Mouse (Mus musculus) adrenal gland, adult 8-10 months (tissue): ENCODE results near the gene Exo5. TPM values are rescaled to one million over a fixed set of nuclear protein-coding genes. Genes with fewer than 3 reads are reported as not detected.
A peak's percentile ranks its signal among the peaks of the same experiment; 100 is the strongest.

Experiments used
- DNase-seq: peaks from one replicate; pipeline ENCODE4 v3.0.0; 2022
- total RNA-seq, 4 experiments: library from RNA; stranded (reverse); gene quantifications; 2 replicates each; pipeline ENCODE4 v1.2.4; 2022

Exo5 gene
- total RNA-seq, 4 experiments from 2014 or later = 7.9 to 13.4 (median 10.7) TPM

DNA sequence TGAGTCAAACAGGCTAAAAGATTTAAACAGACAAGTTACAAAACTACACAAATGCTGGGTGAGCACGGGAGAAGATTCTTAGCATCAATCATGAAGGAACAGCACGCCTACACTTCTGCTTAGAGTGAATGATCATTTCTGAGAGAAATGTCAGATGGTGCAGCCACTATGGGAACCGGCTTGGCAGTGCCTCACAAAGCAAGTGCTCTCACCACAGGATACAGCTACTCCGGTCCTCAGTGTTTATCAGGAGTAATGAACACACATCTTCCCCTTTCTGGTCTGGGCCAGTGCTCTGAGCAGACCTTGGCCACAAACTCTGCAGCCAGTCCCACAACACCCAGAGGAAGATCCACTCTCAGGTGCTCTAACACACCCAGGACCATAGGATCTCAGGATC is 20.3 kb downstream of the Exo5 start:
- DNase-seq = no peak

DNA sequence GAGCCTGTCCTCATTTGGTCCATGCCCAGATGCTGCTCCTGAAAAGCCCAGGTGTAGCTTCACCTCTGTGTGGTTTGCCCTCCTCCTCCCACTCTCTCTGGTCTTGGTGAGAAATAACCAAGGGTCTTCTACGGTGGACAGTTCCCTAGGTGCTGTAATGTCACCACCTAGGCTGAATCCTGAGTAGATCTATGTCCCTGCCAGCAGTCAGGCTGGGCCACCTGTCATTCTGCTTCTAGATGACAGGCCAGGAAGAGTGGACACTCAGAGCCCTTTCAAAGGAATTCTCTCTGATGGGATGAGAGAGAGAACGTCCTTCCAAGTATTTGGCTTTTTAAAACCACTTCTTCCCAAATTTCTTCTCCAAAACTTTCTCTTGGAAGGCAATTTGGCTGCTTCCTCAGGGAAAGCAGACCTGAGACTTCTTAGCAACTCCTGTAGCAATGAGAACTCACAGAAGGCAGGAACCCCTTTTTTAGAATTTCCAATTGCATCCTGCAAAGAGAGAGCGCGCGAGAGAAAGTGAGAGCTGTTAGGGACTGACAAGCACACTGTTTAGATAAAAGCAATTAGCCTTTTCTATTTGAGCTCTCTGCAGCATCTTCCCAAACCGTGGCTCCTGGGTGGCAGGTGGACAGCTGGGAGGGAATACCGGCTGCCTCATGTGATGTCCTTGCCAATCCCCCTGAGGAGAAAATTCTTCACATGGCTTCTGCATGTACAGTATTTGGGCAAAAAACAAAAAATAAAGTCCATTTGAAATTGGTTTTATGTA is 28.8 kb downstream of the Exo5 start:
- no peak for DNase-seq

DNA sequence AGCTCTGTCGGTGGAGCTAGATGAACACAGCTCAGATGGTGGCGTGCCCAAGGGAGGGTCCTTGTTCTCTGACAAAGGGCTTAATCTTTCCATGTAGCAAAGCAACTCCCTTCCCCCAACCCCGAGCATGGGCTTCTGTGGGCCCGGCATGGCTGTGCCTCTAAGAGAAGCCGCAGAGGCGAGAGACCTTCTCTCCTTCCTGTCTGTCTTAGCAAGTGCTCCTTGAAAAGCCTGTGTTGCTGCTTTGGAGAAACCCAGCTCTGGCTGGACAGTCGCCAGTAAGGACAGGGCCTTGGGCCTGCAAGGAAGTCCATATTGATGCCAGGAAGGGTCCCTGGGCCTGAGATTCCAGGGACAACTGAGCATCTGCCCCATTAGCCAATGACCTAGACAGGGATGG is 29.6 kb downstream of the Exo5 start:
- DNase-seq = no peak

DNA sequence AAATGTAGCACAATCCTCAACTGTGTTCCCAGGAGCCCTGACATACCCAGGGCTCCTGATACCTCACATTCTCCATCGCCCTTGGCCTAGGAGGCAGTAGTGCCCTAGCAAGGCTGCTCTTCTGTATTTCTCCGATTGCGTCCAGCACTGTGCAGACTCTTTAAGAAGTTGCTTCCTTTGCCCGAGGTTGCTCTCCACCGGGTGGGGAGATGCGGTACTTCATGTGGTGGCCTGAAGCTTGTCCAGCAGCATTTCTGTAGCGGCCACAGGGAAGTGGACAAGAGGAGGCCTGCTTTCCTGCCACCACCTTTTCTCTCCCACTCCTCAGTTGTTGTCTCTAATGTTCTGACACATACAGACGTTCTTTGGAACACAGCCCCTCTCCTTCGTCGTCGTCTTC is 30.2 kb downstream of the Exo5 start:
- no peak for DNase-seq

DNA sequence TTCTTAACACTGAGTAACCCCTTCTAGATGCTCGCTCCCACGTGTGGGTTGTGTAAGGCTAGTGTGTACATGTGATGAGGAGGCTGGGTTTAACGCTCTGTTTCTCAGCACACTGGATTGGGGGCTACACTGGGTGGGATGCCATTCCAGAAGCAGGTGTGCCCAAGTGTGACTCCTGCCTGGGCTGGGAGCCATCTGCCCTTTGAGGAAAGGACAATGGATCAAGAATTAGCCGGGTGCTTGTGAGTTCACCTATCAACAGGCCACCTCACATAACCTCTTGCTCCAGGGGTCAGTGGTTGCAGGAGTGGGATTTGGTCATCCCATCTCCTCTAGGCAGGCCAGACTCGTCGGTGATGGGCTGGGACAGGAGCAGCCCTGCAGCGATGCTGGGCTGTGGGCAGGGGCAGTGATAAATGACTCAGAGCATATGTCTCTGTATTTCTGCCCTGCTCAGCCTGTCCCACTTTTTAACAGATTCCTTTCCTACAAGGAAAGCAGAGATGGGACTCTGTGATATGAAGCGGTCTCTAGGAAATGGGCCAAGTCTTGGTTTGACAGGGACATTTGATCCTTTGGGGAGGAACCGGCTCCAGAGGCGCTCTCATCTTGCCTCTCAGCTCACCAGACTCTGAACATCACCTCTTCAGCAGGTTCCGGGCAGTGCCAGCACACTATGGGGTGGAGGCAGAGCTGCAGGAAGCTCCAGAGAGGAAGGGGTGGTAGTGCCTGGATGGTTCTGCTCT is 31.0 kb downstream of the Exo5 start:
- no peak for DNase-seq

DNA sequence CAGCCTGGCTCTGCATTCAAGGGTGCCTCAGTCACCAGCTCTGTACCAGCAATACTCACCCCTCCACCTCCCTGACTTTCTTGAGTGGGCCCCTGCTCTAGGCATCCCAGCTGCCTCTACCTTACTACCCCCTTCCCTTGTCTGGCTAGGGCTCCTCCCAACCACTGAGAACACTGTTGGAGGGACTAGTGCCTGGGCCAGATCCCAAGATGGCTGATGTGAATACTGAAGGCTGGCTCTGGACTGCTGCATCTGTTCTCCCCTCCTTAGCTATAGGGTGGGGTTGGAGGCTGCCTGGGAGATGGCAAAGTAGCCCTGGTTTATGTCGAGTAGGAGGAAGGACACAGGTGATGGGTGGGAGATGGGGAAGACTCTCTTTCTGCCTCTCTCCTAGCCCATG is 32.3 kb downstream of the Exo5 start:
- no peak for DNase-seq

DNA sequence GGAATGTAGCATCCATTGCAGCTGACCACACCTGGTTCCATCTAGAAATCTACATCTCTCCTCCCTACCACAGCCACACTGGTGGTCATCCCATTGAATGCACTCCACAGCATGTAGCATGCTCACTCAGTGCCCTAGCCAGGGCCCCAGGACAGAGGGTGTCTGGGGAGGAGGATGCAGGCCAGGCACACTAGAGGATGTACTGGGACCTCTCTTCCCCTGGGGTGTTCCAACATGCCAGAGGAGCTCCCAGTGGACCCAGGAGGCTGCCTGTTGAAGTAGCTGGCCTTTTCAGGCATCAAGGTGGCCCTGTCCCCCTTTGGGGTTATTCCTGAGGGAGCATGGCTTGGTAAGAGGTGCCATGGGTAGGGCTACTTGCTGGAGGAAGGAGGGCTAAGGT is 32.9 kb downstream of the Exo5 start:
- no peak for DNase-seq

DNA sequence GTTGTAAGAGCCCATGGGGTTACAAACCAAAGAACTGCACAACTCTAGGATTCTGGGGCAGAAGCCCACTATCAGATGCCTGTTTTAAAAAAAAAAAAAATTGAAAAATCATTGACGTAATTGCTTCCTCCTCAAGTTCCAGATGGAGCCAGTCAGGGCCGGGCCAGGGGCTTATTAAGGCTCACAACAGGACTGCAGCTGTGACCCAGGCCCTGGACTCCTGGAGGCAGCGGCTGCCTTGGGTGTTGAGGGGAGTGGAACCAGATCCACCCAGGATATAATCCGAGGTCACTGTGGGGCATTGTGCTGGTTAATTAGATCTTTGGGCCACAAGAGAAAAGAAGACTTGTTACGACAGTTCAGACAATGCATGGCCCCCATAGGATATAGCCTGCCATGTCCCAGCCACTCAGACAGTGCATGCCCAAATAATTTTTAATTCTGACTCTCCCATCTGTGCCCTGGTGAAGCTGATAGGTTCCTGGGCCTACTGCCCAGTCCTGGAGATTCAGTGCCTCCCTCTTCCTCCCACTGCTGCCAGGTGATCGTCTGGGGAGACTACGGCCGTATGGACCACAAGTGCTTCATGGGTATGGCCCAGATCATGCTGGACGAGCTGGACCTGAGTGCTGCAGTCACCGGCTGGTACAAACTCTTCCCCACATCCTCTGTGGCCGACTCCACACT is 33.9 kb downstream of the Exo5 start:
- no peak for DNase-seq

DNA sequence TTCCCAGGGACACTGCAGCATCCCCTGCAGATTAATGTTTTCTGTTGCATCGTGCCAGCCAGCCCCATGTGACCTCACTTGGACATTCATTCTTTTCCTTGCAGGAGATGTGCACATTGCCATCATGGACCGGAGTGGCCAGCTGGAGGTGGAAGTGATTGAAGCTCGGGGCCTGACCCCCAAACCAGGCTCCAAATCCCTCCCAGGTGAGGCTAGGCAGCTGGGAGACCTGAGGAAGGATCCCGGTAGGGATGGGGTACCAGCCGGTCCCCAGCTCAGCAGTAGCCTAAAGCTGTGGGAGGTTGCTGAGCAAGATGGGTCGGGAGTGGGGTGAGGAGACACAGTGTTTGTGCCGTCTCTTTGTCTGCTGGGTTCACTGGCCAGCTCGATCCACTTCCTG is 35.9 kb downstream of the Exo5 start:
- DNase-seq = no peak

DNA sequence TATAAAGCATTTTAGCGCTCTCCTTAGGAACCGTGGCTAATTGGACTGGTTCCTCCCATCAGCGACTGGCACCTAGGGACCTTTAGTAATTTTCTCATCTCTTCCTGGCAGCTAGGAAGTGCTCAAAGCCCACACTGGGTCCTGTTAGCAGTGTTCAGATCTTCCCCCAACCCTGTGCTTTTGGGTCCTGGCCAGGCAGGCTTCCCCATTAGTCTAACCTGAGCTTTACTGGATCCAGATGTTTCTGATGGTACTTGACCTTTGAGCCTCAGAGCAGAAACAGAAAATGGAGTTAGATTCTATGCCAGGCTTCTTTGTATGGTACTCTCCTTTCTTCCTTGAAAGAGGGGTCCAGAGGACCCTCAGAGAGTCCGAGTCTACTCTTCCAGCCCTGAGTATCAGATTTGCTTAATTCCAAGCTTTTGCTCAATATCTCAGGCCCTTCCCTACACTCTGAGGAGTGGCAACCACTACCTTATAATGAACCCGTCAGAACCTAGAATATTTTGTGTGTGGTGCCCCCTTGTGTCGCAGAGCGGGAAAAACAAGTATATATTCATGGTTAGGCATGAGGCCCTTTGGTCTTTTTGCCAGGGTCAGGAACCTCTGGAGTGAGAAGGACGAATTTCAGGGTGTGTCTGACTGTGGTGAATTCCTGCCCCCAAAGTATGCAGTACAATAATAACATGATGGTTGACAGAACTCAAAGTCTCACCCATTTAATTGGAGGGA is 37.3 kb downstream of the Exo5 start:
- no peak for DNase-seq

DNA sequence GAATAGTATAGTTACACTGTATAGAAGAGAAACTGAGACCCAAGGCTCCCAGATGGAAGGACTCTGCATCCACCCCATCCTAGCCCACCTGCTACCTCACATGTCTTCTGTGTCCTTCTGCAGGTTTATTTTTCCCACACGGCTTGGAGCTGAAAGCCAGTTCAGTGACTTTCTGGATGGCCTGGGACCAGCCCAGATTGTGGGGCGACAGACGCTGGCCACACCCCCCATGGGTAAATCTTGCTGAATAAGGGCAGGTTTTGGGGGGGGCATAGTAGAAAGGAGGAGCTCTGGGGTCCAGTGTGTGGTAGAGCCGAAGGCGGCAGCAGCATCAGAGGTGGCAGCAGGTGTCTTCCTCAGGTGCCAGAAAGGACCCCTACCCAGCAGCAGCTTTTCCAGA is 38.0 kb downstream of the Exo5 start:
- DNase-seq = no peak

DNA sequence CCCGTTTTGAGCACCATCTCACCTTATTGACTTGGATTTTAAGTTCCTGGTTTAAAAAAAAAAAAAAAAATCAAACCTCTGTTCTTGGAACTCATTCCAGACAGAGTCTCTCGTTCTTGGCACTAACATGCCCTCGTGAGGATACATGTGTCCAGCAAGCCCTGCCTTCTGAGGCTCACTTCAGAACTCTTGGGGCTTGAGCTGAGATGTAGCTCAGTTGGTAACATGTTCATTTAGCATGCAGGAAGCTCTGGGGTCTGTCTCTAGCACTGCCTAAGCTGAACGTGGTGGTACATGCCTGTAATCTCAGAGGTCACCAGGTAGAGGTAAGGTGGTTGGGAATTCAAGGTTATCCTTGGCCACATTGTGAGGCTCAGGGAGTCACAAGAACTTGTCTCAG is 38.7 kb downstream of the Exo5 start:
- DNase-seq = no peak

DNA sequence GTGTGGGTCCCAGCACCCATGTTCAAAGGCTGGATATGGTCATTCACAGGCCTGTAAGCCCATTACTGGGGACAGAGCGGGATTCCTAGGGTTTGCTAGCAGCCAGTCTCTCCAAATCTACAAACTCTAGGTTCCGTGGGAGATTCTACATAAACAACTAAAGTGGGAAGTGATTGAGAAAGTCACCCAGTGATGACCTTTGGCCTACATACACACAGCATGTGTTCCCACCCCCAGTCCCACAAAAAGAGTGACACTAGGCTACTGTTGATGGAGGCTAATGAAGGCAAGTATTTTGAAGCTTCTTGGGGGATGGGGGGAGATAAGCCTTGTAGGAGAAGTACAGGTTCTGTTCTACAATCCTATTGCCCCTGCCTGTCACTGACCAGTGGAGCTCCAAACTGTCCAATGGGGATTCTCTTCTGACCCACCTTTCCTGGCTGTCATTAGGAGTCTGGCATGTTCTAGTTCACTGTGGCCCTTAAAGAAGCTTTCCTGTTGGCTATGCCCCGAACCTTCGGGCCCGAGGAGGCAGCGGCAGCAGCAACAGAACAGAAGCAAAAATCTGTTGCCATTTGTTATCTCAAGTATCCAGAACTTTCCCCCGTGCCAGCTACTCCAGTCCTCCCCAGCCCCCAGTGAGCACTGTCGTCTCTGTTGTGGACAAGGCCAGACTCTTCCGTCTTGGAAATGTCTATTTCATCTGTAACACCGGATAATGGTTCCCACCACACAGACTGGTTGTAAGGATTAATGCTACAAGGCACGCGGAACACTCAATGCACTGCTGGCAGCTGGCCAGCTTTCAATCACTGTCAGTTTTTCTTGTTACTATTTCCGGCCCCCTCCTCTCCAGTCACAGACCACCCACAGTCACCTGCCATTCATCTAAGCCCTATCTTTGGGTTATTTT is 39.4 kb downstream of the Exo5 start:
- no peak for DNase-seq

DNA sequence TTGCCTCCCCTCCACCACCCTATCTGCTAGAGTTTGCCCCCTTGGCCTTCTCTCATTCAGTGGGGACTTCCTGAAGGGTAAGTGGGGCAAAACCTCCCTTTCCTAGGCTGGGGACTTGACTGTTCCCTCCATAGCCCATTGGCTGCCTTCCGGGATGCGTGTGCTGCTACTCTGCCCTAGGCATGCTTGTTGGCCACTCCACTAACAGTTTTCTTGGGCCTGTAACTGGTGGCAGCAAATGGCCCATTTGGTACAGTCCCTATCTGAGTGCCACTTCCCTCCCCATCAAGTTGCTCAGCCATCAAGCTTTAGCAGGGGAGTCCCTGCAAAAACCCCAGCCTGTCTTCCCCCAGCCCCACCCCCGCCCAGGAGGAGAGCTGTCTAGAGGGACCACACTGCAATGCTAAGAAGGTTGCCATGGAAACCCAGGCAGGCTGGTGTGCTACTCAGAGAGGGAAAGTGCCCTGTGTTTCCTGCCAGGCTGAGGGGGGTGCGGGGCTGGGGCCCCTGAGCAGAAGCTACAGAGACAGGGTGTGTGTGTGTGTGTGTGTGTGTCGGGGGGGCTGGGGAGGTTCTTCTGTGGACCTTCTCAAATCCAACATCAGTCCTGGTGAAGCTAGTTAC is 42.7 kb downstream of the Exo5 start:
- no peak for DNase-seq

DNA sequence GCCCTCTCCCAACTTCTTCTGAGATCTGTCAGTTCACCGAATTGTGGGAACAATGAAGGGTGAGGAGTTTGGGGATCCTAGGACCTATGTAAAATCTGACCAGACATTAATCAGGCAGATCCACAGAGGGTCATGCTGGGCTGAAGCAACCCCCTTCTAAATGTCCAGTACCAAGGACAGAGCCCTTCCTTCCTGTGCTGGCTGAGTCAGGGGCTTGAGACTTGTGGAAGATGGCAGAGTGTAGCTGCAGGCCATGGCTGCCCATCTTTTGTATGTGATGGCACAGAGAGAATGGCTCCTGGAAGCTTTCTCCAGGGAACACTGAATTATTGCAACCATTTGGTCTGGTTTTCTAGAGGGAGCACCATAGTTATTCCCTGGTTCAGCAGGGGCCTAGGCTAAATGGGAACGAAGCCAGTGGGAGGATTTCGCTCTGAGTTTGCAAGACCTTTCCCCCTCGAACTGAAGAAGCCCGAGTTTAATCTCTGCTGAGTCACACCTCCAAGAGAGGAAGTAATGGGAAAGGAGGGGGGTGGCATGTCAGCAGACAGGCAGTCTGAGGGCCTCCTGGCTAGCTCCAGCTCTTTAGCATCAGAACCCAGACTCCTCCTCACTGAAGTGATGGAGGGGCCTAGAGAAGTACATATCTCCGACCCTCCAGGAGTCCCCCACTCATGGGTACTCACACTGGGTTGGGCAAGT is 43.9 kb downstream of the Exo5 start:
- DNase-seq = no peak

DNA sequence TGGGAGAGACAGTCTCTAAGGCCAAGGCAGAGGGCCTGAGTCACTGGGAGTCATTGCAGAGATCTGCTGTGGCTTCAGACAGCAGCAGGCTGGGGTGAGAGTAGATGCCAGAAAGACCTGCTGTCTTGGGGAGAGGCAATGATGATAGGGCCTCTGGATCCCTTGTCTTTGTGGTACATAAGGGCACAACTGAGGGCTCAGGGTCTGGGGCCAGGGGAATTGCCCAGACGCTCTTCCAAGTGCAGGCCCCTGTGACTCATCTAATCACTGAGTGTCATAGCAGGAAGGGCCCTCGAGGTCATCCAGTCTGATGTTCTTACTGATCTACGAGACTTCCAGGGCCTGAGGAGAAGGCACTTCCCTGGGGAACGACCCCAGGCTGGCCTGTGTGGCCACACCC is 45.4 kb downstream of the Exo5 start:
- peak; percentile 13 for DNase-seq

DNA sequence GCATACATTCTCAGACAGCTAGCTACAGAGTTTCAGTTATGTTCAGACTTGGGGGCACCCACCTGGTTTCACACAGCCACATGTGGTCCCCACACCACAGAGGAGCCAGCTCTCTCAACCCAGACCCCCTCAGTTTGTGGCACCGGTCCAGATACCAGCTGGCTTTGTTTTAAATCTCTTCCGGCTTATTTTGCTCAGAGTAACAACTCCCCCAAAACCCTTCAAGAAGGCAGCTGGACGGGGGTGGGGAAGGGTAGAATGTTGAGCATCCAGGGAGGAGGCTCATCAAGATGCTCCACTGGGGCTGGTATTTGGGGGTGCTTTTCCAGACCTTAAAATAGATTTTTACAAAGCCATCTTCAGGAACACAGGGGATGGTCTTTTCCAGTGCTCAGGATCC is 46.1 kb downstream of the Exo5 start:
- no peak for DNase-seq

DNA sequence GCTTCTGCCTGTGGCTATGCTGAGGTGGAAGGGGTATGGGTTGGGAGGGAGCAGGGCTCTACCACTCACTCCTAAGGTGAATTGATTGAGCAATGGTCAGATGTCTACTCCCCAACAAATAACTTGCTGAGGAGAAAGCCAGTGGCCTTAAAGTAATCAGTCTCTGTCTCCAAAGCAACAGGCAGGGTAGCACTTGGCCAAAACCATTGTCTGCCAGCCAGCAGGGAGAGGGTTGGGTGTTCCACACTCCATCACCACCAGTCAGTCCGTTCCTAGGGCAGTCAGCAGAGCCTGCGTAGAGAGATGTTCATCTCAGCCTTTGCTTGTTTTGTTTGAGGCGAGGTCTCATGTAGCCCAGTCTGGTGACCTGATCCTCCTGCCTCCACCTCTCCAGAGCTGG is 48.9 kb downstream of the Exo5 start:
- DNase-seq = no peak
